Mouse (Mus musculus) kidney, embryonic 16.5 days (tissue): ENCODE data around the gene Grb14. TPM values are rescaled to one million over a fixed set of nuclear protein-coding genes. Genes with fewer than 3 reads are reported as not detected.

Experiments
- ATAC-seq: fragments of 200-750 bp; cut with Nextera tagmentation; 2 replicates; pipeline ENCODE4 v1.8.0; 2017; ENCODE audit warnings: moderate TSS enrichment; ENCODE audit not compliant: low FRiP score, low TSS enrichment
- H3K27ac ChIP-seq: fragments of 300-500 bp; sonication (generic); 2 replicates; pipeline ENCODE4 v1.5.1; 2014; ENCODE audit warnings: low read length
- H3K27me3 ChIP-seq: fragments of 300-500 bp; sonication (generic); 2 replicates; pipeline ENCODE4 v1.6.1; 2014; ENCODE audit warnings: low read length, control low read depth, mixed read lengths; ENCODE audit not compliant: insufficient read depth
- H3K36me3 ChIP-seq: fragments of 300-500 bp; sonication (generic); 2 replicates; pipeline ENCODE4 v1.6.1; 2014; ENCODE audit warnings: low read length, control low read depth, mixed read lengths; ENCODE audit not compliant: insufficient read depth
- H3K4me1 ChIP-seq: fragments of 300-500 bp; sonication (generic); 2 replicates; pipeline ENCODE4 v1.6.1; 2014; ENCODE audit warnings: low read length, control low read depth, mixed read lengths; ENCODE audit not compliant: insufficient read depth
- H3K4me2 ChIP-seq: fragments of 300-500 bp; sonication (generic); replicated peaks from 2 replicates; pipeline ENCODE4 v1.6.1; 2014; ENCODE audit warnings: low read depth, low read length
- H3K4me3 ChIP-seq: fragments of 300-500 bp; sonication (generic); 2 replicates; pipeline ENCODE4 v1.5.1; 2014; ENCODE audit warnings: mild to moderate bottlenecking, low read length
- H3K9ac ChIP-seq: fragments of 300-500 bp; sonication (generic); replicated peaks from 2 replicates; pipeline ENCODE4 v1.6.1; 2014; ENCODE audit warnings: low read length
- H3K9me3 ChIP-seq: fragments of 300-500 bp; sonication (generic); 2 replicates; pipeline ENCODE4 v1.6.1; 2016; ENCODE audit warnings: low read length, control low read depth
- whole genome bisulfite sequencing: fragments of 180-500 bp; shearing (Covaris S2); extraction: QIAGEN DNeasy Blood & Tissue Kit; methylation state at CpG from one replicate; pipeline ENCODE4 v1.1.7; 2014; 5-methylcytosine and 5-hydroxymethylcytosine counted together
- polyA plus RNA-seq: library from polyadenylated mRNA; unstranded; fragments of >200 nt; fragmentation: Nextera tagmentation; extraction: Ambion mirVana; gene quantifications from 2 replicates; pipeline ENCODE4 v1.2.1, GENCODE M21; 2015

The Grb14 gene
- polyA plus RNA-seq, 1 experiment from 2014 or later, result 34.4 TPM

DNA sequence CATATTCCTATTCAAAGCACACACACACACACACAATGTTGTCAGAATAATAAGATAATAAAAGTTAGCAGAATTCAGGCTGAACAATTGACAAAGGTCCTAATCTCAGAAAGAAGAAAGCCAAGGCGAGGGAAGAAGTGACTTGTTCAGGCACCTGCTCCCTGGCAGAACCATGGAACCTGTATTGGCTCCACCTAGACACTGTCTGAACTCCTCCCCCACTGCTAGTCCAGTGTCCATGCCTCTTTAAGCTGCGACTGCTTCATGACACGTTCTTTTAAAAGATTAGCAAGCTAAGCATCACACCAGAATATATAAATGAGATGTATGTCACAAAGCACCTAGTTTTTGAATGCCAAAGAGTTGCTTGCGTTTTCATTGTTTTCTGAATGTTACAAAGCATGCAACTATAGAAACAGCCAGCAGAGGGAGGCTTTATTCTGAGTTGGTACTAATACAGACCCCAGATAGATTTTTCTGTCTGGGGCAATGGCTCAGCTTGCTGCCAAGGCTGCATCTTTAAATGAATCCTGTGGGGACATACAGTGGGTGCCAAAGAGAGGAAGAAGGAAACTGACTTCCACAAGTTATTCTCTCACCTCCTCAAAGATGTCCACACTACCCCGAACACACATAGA, 59.4 kb downstream of the Grb14 start:
- Histone ChIP-seq H3K4me1 (peaks cover 3% of the 10 kb centered on the region; the same call in 1 of the 2 replicates), H3K9me3 (no peaks in the 10 kb centered on the region), H3K36me3 (no peaks in the 10 kb centered on the region), H3K27me3 (no peaks in the 10 kb centered on the region), H3K27ac (no peak overlapping the region), H3K4me2 (no peak overlapping the region), H3K9ac (no peak overlapping the region), H3K4me3 (no peak overlapping the region)
- ATAC-seq, result peak; percentile 84; the same call in 1 of the 2 replicates
- 31% methylated on average over 5 of the region's 5 CpGs for WGBS

DNA sequence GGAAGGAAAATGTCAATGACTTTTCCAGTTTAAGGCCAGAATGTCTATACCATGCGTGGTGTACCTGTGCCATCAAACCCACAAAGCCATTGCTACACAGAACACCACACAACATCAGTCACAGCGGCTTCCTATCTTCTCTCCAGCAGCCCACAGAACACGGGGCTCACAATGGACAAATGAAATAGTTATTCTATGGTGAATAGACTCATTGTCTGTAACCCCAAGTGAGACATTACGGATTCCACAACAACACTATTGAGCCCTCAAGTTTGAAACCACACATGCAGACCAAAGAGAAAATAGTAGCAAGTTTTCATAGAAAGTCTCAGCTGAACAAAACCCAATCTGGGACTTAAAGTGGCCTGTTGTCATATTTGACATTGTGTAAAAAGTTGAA, 62.6 kb downstream of the Grb14 start:
- H3K4me3 ChIP-seq, result no peak overlapping the region
- H3K4me2 ChIP-seq, result no peak overlapping the region
- H3K36me3 ChIP-seq, result no peaks in the 10 kb centered on the region
- H3K9me3 ChIP-seq, result no peaks in the 10 kb centered on the region
- no peaks in the 10 kb centered on the region; the same call in 1 of the 2 replicates for H3K4me1 ChIP-seq
- H3K27ac ChIP-seq, result no peak overlapping the region
- no peaks in the 10 kb centered on the region for H3K27me3 ChIP-seq
- 88% methylated on average over 4 of the region's 4 CpGs for WGBS
- H3K9ac ChIP-seq, result no peak overlapping the region
- ATAC-seq, result no peak

DNA sequence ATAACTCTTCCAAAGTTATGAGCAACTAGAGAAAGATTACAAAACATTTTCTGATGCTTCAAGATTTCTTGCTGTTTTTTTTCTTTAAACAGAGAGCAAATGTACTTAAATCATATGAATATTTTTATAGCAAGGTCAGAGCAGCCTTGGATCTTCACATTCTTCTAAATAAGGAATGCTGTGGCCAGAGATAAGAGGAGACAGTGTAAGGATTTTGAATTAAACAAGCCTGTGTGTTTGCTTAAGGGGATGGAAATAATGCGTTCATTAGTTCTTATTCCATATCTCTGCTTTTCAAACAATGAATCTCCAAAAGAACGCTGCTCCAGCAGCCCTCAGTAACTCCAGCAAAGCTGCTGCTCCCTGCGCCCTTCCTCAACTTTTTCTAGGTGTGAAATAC, 63.4 kb downstream of the Grb14 start:
- ATAC-seq, result no peak
- no peaks in the 10 kb centered on the region for H3K9me3 ChIP-seq
- no peak overlapping the region for H3K4me2 ChIP-seq
- 74% methylated on average over 3 of the region's 3 CpGs for WGBS
- no peak overlapping the region for H3K4me3 ChIP-seq
- H3K9ac ChIP-seq, result no peak overlapping the region
- H3K27me3 ChIP-seq, result no peaks in the 10 kb centered on the region
- peak overlapping the region; percentile 34; the same call in 1 of the 2 replicates for H3K27ac ChIP-seq
- no peaks in the 10 kb centered on the region for H3K36me3 ChIP-seq
- no peaks in the 10 kb centered on the region; the same call in 1 of the 2 replicates for H3K4me1 ChIP-seq

DNA sequence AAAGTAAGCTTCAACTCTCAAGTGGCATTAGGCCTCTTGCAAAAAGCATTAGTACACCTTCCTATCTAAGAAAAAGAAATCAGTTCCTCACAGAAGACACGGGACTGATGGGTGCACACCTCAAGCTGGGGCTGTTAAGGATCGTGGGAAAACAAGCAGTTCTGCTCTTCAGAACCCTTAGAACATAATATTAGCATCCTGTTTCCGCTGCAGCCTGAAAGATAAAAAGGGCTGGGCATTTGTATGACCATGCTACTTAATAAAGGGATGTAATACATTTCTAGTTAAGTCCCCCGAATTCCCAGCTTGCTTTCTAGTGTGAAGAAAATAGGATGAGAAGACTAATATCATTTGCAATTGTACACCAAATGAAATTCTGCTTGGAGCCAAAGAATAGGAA, 65.1 kb downstream of the Grb14 start:
- ATAC-seq, result no peak
- no peak overlapping the region for H3K4me3 ChIP-seq

DNA sequence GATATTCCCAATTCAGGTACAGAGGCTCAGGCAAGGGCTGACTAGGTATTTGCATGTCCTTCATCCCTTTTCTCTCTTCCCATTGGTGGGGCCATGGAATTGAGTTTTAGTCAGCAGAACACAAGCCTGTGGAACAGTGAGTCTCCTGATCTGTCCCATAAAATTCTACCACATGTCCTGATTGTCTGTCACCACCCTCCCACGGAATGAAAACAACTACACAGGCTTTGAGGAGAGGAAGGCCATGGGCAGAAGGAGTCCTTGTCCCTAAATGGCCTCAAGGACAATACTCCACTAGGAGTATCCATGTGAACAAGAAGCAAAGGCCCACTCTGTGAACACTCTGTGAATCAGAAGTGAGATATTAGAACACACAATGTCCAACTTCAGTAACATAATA, 69.3 kb downstream of the Grb14 start:
- Histone ChIP-seq H3K27ac (no peak overlapping the region), H3K4me1 (no peaks in the 10 kb centered on the region; the same call in 1 of the 2 replicates), H3K4me2 (no peak overlapping the region), H3K4me3 (no peak overlapping the region), H3K27me3 (no peaks in the 10 kb centered on the region), H3K9me3 (no peaks in the 10 kb centered on the region), H3K36me3 (no peaks in the 10 kb centered on the region), H3K9ac (no peak overlapping the region)
- WGBS, result 30% methylated on average over 1 of the region's 1 CpGs
- ATAC-seq, result no peak

More for the DNA sequence above, 65.1 kb downstream of the Grb14 start:
- Histone ChIP-seq H3K9ac (no peak overlapping the region), H3K4me2 (no peak overlapping the region), H3K27me3 (no peaks in the 10 kb centered on the region), H3K27ac (no peak overlapping the region), H3K4me1 (no peaks in the 10 kb centered on the region; the same call in 1 of the 2 replicates), H3K36me3 (no peaks in the 10 kb centered on the region), H3K9me3 (no peaks in the 10 kb centered on the region)
- WGBS, result 66% methylated on average over 4 of the region's 4 CpGs

DNA sequence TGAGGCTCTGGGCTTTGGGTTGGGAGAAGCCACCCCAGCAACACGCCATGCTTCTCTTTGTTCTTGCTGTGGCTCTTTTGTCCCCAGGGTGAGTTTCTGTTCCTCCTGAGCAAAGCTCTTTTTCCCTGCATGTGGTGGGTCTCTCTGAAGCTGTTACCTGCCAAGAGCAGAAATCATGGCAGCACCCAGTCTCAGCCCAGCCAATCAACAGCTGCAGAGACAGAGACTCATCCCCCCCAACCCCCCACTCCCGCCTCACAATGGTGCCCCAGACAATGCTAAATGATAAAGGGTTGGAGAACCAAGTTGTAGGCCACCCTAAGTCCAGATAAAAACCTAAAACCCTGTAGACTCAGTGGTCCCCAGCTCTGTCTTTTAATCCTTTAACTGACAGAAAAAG, 75.6 kb downstream of the Grb14 start:
- 63% methylated on average over 2 of the region's 2 CpGs for WGBS
- H3K27me3 ChIP-seq, result no peaks in the 10 kb centered on the region
- H3K4me2 ChIP-seq, result no peak overlapping the region
- no peak for ATAC-seq
- no peaks in the 10 kb centered on the region for H3K36me3 ChIP-seq
- H3K27ac ChIP-seq, result no peak overlapping the region
- peaks cover 3% of the 10 kb centered on the region; the same call in 1 of the 2 replicates for H3K9me3 ChIP-seq
- H3K4me3 ChIP-seq, result no peak overlapping the region
- H3K4me1 ChIP-seq, result peaks cover 3% of the 10 kb centered on the region; the same call in 1 of the 2 replicates
- no peak overlapping the region for H3K9ac ChIP-seq

DNA sequence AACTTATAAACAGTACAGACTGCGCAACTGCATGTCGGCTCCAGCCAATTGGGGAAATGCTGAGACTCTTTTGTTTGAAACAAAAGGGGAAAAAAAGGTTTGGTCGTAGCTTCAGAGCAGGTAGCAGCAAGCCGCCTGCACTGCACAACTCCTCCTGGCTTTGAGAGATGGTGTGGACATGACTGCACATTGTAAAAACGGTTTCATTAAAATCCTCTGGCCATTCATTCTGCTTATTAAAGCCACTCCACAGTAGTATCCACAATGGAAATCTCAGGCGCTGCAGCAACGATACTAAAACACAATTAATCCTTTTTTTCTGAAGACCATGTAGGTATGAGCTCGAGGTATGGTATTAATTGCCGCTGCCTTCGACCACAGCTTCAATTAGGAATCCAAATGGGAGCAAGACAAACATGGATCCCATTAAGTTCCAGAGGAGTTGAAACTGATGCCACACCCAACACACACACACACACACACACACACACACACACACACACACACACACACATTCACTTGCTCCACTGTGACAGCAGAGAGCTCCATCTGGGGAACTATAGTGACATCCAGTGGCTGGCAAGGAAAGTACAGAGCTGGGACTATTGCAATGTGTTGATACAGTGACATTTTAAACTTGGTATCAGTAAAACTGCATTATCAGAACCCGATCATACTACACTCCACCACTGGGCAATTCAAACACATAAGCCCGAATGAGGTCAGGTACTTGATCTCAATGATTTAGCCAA, 76.2 kb downstream of the Grb14 start:
- no peaks in the 10 kb centered on the region for H3K36me3 ChIP-seq
- no peak overlapping the region for H3K4me3 ChIP-seq
- no peak overlapping the region for H3K9ac ChIP-seq
- H3K27ac ChIP-seq, result no peak overlapping the region
- H3K4me1 ChIP-seq, result peaks cover 3% of the 10 kb centered on the region; the same call in 1 of the 2 replicates
- H3K4me2 ChIP-seq, result no peak overlapping the region
- WGBS, result 82% methylated on average over 12 of the region's 12 CpGs
- peaks cover 3% of the 10 kb centered on the region; the same call in 1 of the 2 replicates for H3K9me3 ChIP-seq
- no peaks in the 10 kb centered on the region for H3K27me3 ChIP-seq
- ATAC-seq, result no peak; the same call in 1 of the 2 replicates

DNA sequence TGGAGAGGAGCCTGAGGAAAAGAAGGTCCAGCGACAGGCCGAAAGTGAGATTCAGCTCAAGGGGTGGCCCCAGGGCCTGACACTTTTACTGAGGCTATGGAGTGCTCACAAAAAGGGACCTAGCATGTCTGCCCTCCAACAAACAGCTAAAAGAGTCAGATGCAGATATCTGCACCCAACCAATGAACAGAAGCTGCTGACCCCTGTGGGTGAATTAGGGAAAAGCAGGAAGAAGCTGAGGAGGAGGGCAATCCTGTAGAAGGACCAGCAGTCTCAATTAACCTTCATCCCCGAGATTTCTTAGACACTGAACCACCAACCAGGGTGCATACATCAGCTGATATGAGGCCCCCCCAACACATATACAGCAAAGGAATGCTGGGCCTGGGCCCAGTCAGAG, 77.3 kb downstream of the Grb14 start:
- WGBS, result 69% methylated on average over 3 of the region's 3 CpGs
- H3K36me3 ChIP-seq, result no peaks in the 10 kb centered on the region
- no peaks in the 10 kb centered on the region for H3K27me3 ChIP-seq
- no peak overlapping the region for H3K9ac ChIP-seq
- H3K9me3 ChIP-seq, result peaks cover 3% of the 10 kb centered on the region; the same call in 1 of the 2 replicates
- H3K4me3 ChIP-seq, result no peak overlapping the region
- no peak overlapping the region for H3K27ac ChIP-seq
- no peak for ATAC-seq
- peaks cover 3% of the 10 kb centered on the region; the same call in 1 of the 2 replicates for H3K4me1 ChIP-seq
- H3K4me2 ChIP-seq, result no peak overlapping the region

DNA sequence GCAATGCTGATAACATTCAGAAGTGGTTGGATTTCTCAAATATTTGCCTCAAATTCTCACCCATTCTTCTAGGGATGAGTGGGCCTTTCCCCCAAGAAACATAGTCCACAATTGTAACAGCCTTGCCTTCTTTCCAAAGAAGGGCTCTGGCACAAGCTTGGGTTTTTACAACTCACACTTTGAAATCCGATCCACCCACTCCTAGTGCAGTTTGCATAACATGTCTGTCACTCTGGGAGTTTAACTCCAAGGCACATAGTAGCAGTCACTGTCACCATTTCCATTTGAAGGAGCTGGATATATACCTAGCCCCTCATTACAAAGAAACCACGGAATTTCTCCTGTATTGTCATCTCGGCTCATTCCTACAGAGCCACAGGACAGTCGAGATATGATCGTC, 103.9 kb downstream of the Grb14 start:
- no peaks in the 10 kb centered on the region for H3K36me3 ChIP-seq
- no peak overlapping the region for H3K27ac ChIP-seq
- 42% methylated on average over 5 of the region's 5 CpGs for WGBS
- no peak overlapping the region for H3K4me3 ChIP-seq
- H3K4me1 ChIP-seq, result peaks cover 12% of the 10 kb centered on the region
- H3K9ac ChIP-seq, result no peak overlapping the region
- H3K27me3 ChIP-seq, result no peaks in the 10 kb centered on the region
- ATAC-seq, result 0 out of 2 replicates have a peak, but pooled peaks have one; percentile 27
- no peaks in the 10 kb centered on the region for H3K9me3 ChIP-seq
- H3K4me2 ChIP-seq, result no peak overlapping the region

DNA sequence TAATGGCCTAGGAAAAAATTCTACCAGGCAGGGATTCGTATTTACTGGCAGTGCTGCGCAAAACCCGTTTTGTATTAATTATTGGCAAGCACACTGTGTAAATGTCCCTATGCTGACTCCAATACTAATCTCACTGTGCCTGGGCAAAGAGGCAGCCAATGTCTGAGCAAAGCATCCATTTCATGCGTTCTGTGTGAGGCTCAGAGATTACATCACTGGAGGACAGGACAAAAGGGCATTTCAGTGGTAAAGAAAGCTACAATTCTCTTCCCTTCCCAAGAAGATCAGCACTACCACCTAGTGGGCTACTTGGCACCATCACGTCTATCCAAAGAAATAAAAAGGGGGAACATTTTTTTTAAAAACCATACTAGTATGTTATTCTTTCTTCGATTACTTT, 109.3 kb downstream of the Grb14 start:
- H3K4me1 ChIP-seq, result peaks cover 8% of the 10 kb centered on the region
- no peaks in the 10 kb centered on the region for H3K9me3 ChIP-seq
- no peak overlapping the region for H3K4me3 ChIP-seq
- ATAC-seq, result peak; percentile 12; the same call in 1 of the 2 replicates
- 65% methylated on average over 6 of the region's 6 CpGs for WGBS
- H3K4me2 ChIP-seq, result no peak overlapping the region
- H3K27ac ChIP-seq, result no peak overlapping the region
- H3K9ac ChIP-seq, result no peak overlapping the region
- H3K27me3 ChIP-seq, result no peaks in the 10 kb centered on the region
- no peaks in the 10 kb centered on the region for H3K36me3 ChIP-seq
